10 mouse cellular contexts compared by ENCODE assay signal in genomic region chr8:60981388-60981787, GRCm38 (mm10). TPM values are rescaled to one million over a fixed set of nuclear protein-coding genes. Genes with fewer than 3 reads are reported as not detected.
DNase-seq lines count a peak whose midpoint lies in the region; ATAC-seq lines count a peak whose summit lies in the region.
"Had no signal": no experiment of that assay in that cellular context is flagged by ENCODE, and none has a peak within 500 bp of the region (broad histone marks: within the 10 kb centered on the region; RNA-seq: fewer than 3 reads in every experiment).

No protein-coding gene starts in this region.

- H3K9me3 ChIP-seq in heart, embryonic 14.5 days (ENCODE audit: control insufficient read depth, low read length) = no peaks in the 10 kb centered on the region
- no peaks in the 10 kb centered on the region for H3K9me3 ChIP-seq in neural tube, embryonic 12.5 days
- H3K9me3 ChIP-seq in liver, embryonic 13.5 days (replicated peaks) = no peaks in the 10 kb centered on the region

- H3K4me3 ChIP-seq in heart, embryonic 14.5 days (ENCODE audit: control insufficient read depth in 1 of 2, insufficient read depth in 1 of 2, low read depth in 1 of 2, low read length in 2 of 2) = peak overlapping the region in 1 of 2 experiments; percentile 92; a peak in 2 of 4 replicates
- no peak overlapping the region for H3K4me3 ChIP-seq in neural tube, embryonic 12.5 days
- peak overlapping the region; percentile 97 for H3K4me3 ChIP-seq in liver, embryonic 13.5 days (replicated peaks)

- no peaks in the 10 kb centered on the region for H3K27me3 ChIP-seq in heart, embryonic 14.5 days (ENCODE audit: control insufficient read depth, insufficient read depth, low read length)
- H3K27me3 ChIP-seq in neural tube, embryonic 12.5 days (replicated peaks) = no peaks in the 10 kb centered on the region
- H3K27me3 ChIP-seq in liver, embryonic 13.5 days = no peaks in the 10 kb centered on the region

- H3K4me1 ChIP-seq in heart, embryonic 14.5 days (ENCODE audit: control insufficient read depth in 2 of 2, insufficient read depth in 2 of 2, low read length in 2 of 2) = peaks cover 2 to 10% of the 10 kb centered on the region in 2 experiments; a peak in 3 of 4 replicates
- no peaks in the 10 kb centered on the region for H3K4me1 ChIP-seq in neural tube, embryonic 12.5 days
- H3K4me1 ChIP-seq in liver, embryonic 13.5 days (replicated peaks) = peaks cover 52% of the 10 kb centered on the region

- H3K27ac ChIP-seq in heart, embryonic 14.5 days (replicated peaks in 1 of 2; ENCODE audit: control insufficient read depth in 1 of 2, insufficient read depth in 1 of 2, low read depth in 2 of 2, low read length in 2 of 2) = no peak overlapping the region
- no peak overlapping the region for H3K27ac ChIP-seq in neural tube, embryonic 12.5 days
- peak overlapping the region; percentile 70 for H3K27ac ChIP-seq in liver, embryonic 13.5 days

- H3K36me3 ChIP-seq in heart, embryonic 14.5 days (ENCODE audit: control insufficient read depth, insufficient read depth, low read length) = no peaks in the 10 kb centered on the region
- H3K36me3 ChIP-seq in neural tube, embryonic 12.5 days = no peaks in the 10 kb centered on the region
- no peaks in the 10 kb centered on the region for H3K36me3 ChIP-seq in liver, embryonic 13.5 days

- intact Hi-C loops in heart, postnatal 36 days (cut with DNase I) = loop anchor here (5.0 to 10.0 kb wide), 3 partner anchors 89 to 347 kb away; partner anchors contain the start of genes Hpf1, Mfap3l and Sh3rf1

- 7% methylated on average over 1 of the region's 1 CpGs for WGBS in heart, embryonic 14.5 days
- 59% methylated on average over 1 of the region's 1 CpGs for WGBS in neural tube, embryonic 12.5 days
- WGBS in liver, embryonic 13.5 days (ENCODE audit: insufficient replicate concordance) = 24% methylated on average over 1 of the region's 1 CpGs

- no peak for DNase-seq in heart, postnatal 36 days
- DNase-seq in neural tube, embryonic 10.5 days (ENCODE audit: extremely low spot score, low spot score) = no peak
- DNase-seq in liver, embryonic 13.5 days = no peak
- DNase-seq in right cerebral cortex, adult 18-20 months = no peak
- DNase-seq: kidney, adult 8-10 months; lung, adult 2 months had no signal

- no peak for ATAC-seq in heart, embryonic 14.5 days (ENCODE audit: insufficient number of reproducible peaks, insufficient read depth, low FRiP score, low read depth)
- ATAC-seq in neural tube, embryonic 12.5 days (ENCODE audit: low FRiP score, low read depth) = no peak
- ATAC-seq in liver, embryonic 13.5 days (ENCODE audit: low read depth) = no peak
- no peak for ATAC-seq in activated CD4-positive, CD25-positive, alpha-beta regulatory T cell, adult 4 months
- no peak for ATAC-seq in megakaryocyte progenitor cell, adult 5-6 weeks (replicated peaks; ENCODE audit: poor library complexity)

- H3K4me2 ChIP-seq in heart, embryonic 14.5 days (ENCODE audit: low read length) = peak overlapping the region; percentile 69
- peak overlapping the region; percentile 97 for H3K4me2 ChIP-seq in neural tube, embryonic 12.5 days (replicated peaks)
- peak overlapping the region; percentile 85 for H3K4me2 ChIP-seq in liver, embryonic 13.5 days

- H3K9ac ChIP-seq in heart, embryonic 14.5 days (ENCODE audit: low read length) = peak overlapping the region; percentile 86
- H3K9ac ChIP-seq in neural tube, embryonic 12.5 days = no peak overlapping the region
- H3K9ac ChIP-seq in liver, embryonic 13.5 days = peak overlapping the region; percentile 99

RNA-seq across cellular contexts. Expression of gene Clcn3, which starts 1.7 kb away (rescaled TPM):
- 22.1 and 25.5 TPM in 2 replicates for polyA plus RNA-seq in heart, embryonic 14.5 days (2014; fragmentation: Nextera tagmentation; extraction: Ambion mirVana)
- 10 to 100 TPM; 33.6 to 34.3 TPM for total RNA-seq in heart, postnatal 36 days (2021)
- 45.4 and 47.4 TPM in 2 replicates for polyA plus RNA-seq in neural tube, embryonic 12.5 days (2016; fragmentation: Nextera tagmentation; extraction: Ambion mirVana)
- polyA plus RNA-seq in liver, embryonic 13.5 days (2015; fragmentation: Nextera tagmentation; extraction: Ambion mirVana) = 35.8 and 41.3 TPM in 2 replicates
- 10 to 100 TPM; 19.1 to 22.9 TPM for polyA plus RNA-seq in activated CD4-positive, CD25-positive, alpha-beta regulatory T cell, adult 4 months (2017; shearing (Covaris generic))
- total RNA-seq in megakaryocyte progenitor cell, adult 5-6 weeks (2015) = 22.3 and 26.1 TPM in 2 replicates
- total RNA-seq in megakaryocyte progenitor cell, adult 5-6 weeks (2017) = 22.8 and 29.3 TPM in 2 replicates

RNA-seq across cellular contexts. Expression of gene Nek1, which starts 11.6 kb away (rescaled TPM):
- 12.6 and 14.4 TPM in 2 replicates for polyA plus RNA-seq in heart, embryonic 14.5 days (2014; fragmentation: Nextera tagmentation; extraction: Ambion mirVana)
- 1 to 10 TPM; 8.0 to 9.4 TPM for total RNA-seq in heart, postnatal 36 days (2021)
- polyA plus RNA-seq in neural tube, embryonic 12.5 days (2016; fragmentation: Nextera tagmentation; extraction: Ambion mirVana) = 21.5 and 22.6 TPM in 2 replicates
- 9.2 and 11.9 TPM in 2 replicates for polyA plus RNA-seq in liver, embryonic 13.5 days (2015; fragmentation: Nextera tagmentation; extraction: Ambion mirVana)
- polyA plus RNA-seq in activated CD4-positive, CD25-positive, alpha-beta regulatory T cell, adult 4 months (2017; shearing (Covaris generic)) = 1 to 10 TPM; 6.8 to 7.0 TPM
- total RNA-seq in megakaryocyte progenitor cell, adult 5-6 weeks (2015) = 14.2 and 15.9 TPM in 2 replicates
- 21.2 and 25.6 TPM in 2 replicates for total RNA-seq in megakaryocyte progenitor cell, adult 5-6 weeks (2017)
